Mouse (Mus musculus) midbrain, embryonic 14.5 days (tissue): ENCODE measurements around the gene Ralb. TPM values are rescaled to one million over a fixed set of nuclear protein-coding genes. Genes with fewer than 3 reads are reported as not detected.

ENCODE experiments used
- ATAC-seq: fragments of 200-750 bp; cut with Nextera tagmentation; 2 replicates; pipeline ENCODE4 v1.8.0; 2017; ENCODE audit warnings: moderate number of reproducible peaks, moderate library complexity; ENCODE audit not compliant: low FRiP score, low TSS enrichment
- DNase-seq: peaks from one replicate; pipeline ENCODE4 v3.0.0-alpha.2; 2015
- H3K27ac ChIP-seq: fragments of 300-500 bp; sonication (generic); replicated peaks from 2 replicates; pipeline ENCODE4 v1.5.1; 2014; ENCODE audit warnings: mild to moderate bottlenecking, low read depth, low read length, moderate library complexity
- H3K27me3 ChIP-seq: fragments of 300-500 bp; sonication (generic); 2 replicates; pipeline ENCODE4 v1.6.1; 2014; ENCODE audit warnings: low read length, control low read depth, mixed read lengths; ENCODE audit not compliant: control insufficient read depth, insufficient read depth
- H3K36me3 ChIP-seq: fragments of 300-500 bp; sonication (generic); 2 replicates; pipeline ENCODE4 v1.6.1; 2014; ENCODE audit warnings: low read length, control low read depth; ENCODE audit not compliant: control insufficient read depth, insufficient read depth
- H3K4me1 ChIP-seq: fragments of 300-500 bp; sonication (generic); 2 replicates; pipeline ENCODE4 v1.6.1; 2014; ENCODE audit warnings: mild to moderate bottlenecking, antibody characterized with exemption, low read length, control low read depth; ENCODE audit not compliant: control insufficient read depth, insufficient read depth
- H3K4me2 ChIP-seq: fragments of 300-500 bp; sonication (generic); 2 replicates; pipeline ENCODE4 v1.6.1; 2014; ENCODE audit warnings: mild to moderate bottlenecking, low read length, moderate library complexity
- H3K4me3 ChIP-seq: fragments of 300-500 bp; sonication (generic); replicated peaks from 2 replicates; pipeline ENCODE4 v1.5.1; 2014; ENCODE audit warnings: low read depth, low read length
- H3K9ac ChIP-seq: fragments of 300-500 bp; sonication (generic); replicated peaks from 2 replicates; pipeline ENCODE4 v1.6.1; 2014; ENCODE audit warnings: mild to moderate bottlenecking, low read length, moderate library complexity
- H3K9me3 ChIP-seq: fragments of 300-500 bp; sonication (generic); 2 replicates; pipeline ENCODE4 v1.6.1; 2016; ENCODE audit warnings: low read length, control low read depth, mixed read lengths; ENCODE audit not compliant: control insufficient read depth
- WGBS: fragments of 180-500 bp; shearing (Covaris S2); extraction: QIAGEN DNeasy Blood & Tissue Kit; methylation state at CpG from one replicate; pipeline ENCODE4 v1.1.7; 2014; 5-methylcytosine and 5-hydroxymethylcytosine counted together
- polyA plus RNA-seq: library from polyadenylated mRNA; unstranded; fragments of >200 nt; fragmentation: Nextera tagmentation; extraction: Ambion mirVana; gene quantifications from 2 replicates; pipeline ENCODE4 v1.2.1, GENCODE M21; 2014

Ralb gene
- polyA plus RNA-seq, 1 experiment from 2014 or later: 49.6 TPM

GRCm38 (mm10) chr1:119521681-119522080 lies 17.1 kb upstream of the Ralb start:
- Histone ChIP-seq H3K4me1 (peaks cover 20% of the 10 kb centered on the region), H3K4me2 (no peak overlapping the region), H3K27ac (no peak overlapping the region), H3K9ac (no peak overlapping the region), H3K27me3 (no peaks in the 10 kb centered on the region), H3K36me3 (no peaks in the 10 kb centered on the region), H3K9me3 (no peaks in the 10 kb centered on the region), H3K4me3 (no peak overlapping the region)
- no peak for DNase-seq
- 82% methylated on average over 7 of the region's 7 CpGs for WGBS
- no peak for ATAC-seq

- H3K4me2 ChIP-seq: no peak overlapping the region
- 0 out of 2 replicates have a peak overlapping the region, but pooled peaks have one; percentile 20 for H3K27ac ChIP-seq
- DNase-seq: peak; percentile 45
- H3K36me3 ChIP-seq: no peaks in the 10 kb centered on the region
- H3K4me1 ChIP-seq: peaks cover 16% of the 10 kb centered on the region
- no peaks in the 10 kb centered on the region for H3K9me3 ChIP-seq
- no peak for ATAC-seq
- H3K4me3 ChIP-seq: no peak overlapping the region
- 51% methylated on average over 2 of the region's 2 CpGs for WGBS
- no peaks in the 10 kb centered on the region for H3K27me3 ChIP-seq
- H3K9ac ChIP-seq: no peak overlapping the region
These were observed 16.4 kb upstream of the Ralb start for GRCm38 (mm10) chr1:119521029-119521428.

- no peak for ATAC-seq
- no peak overlapping the region for H3K27ac ChIP-seq
- WGBS: 69% methylated on average over 6 of the region's 6 CpGs
- H3K9ac ChIP-seq: no peak overlapping the region
- H3K4me1 ChIP-seq: 0 out of 2 replicates have a peak, but pooled peaks cover 3% of the 10 kb centered on the region
- H3K36me3 ChIP-seq: no peaks in the 10 kb centered on the region
- no peak overlapping the region for H3K4me3 ChIP-seq
- H3K9me3 ChIP-seq: no peaks in the 10 kb centered on the region
- DNase-seq: no peak
- H3K27me3 ChIP-seq: no peaks in the 10 kb centered on the region
- no peak overlapping the region for H3K4me2 ChIP-seq
These were observed 14.7 kb upstream of the Ralb start for GRCm38 (mm10) chr1:119519286-119519685.

GRCm38 (mm10) chr1:119518786-119519185 lies 14.2 kb upstream of the Ralb start:
- no peak overlapping the region for H3K9ac ChIP-seq

GRCm38 (mm10) chr1:119518060-119518459 lies 13.5 kb upstream of the Ralb start:
- no peaks in the 10 kb centered on the region for H3K27me3 ChIP-seq
- no peak overlapping the region for H3K4me2 ChIP-seq
- no peak for ATAC-seq
- peak; percentile 18 for DNase-seq
- 77% methylated on average over 7 of the region's 7 CpGs for WGBS
- no peaks in the 10 kb centered on the region for H3K9me3 ChIP-seq
- no peak overlapping the region for H3K27ac ChIP-seq
- H3K4me1 ChIP-seq: 0 out of 2 replicates have a peak, but pooled peaks cover 3% of the 10 kb centered on the region
- H3K4me3 ChIP-seq: no peak overlapping the region
- H3K36me3 ChIP-seq: no peaks in the 10 kb centered on the region
- no peak overlapping the region for H3K9ac ChIP-seq

More at GRCm38 (mm10) chr1:119518786-119519185, 14.2 kb upstream of the Ralb start:
- Histone ChIP-seq H3K4me3 (no peak overlapping the region), H3K27me3 (no peaks in the 10 kb centered on the region), H3K36me3 (no peaks in the 10 kb centered on the region), H3K4me2 (no peak overlapping the region), H3K9me3 (no peaks in the 10 kb centered on the region), H3K4me1 (0 out of 2 replicates have a peak, but pooled peaks cover 3% of the 10 kb centered on the region), H3K27ac (no peak overlapping the region)
- DNase-seq: no peak
- no peak for ATAC-seq

GRCm38 (mm10) chr1:119510857-119511256 lies 6.3 kb upstream of the Ralb start:
- Histone ChIP-seq H3K9ac (no peak overlapping the region), H3K27me3 (no peaks in the 10 kb centered on the region; the same call in 1 of the 2 replicates), H3K4me3 (no peak overlapping the region), H3K9me3 (no peaks in the 10 kb centered on the region), H3K4me2 (no peak overlapping the region), H3K4me1 (no peaks in the 10 kb centered on the region), H3K36me3 (no peaks in the 10 kb centered on the region), H3K27ac (no peak overlapping the region)
- no peak for DNase-seq
- WGBS: 69% methylated on average over 8 of the region's 8 CpGs
- ATAC-seq: no peak

GRCm38 (mm10) chr1:119510409-119510808 lies 5.8 kb upstream of the Ralb start:
- DNase-seq (no peak), ATAC-seq (no peak)
- WGBS: 78% methylated on average over 9 of the region's 9 CpGs
- no peak overlapping the region for H3K4me2 ChIP-seq
- H3K9me3 ChIP-seq: no peaks in the 10 kb centered on the region
- no peak overlapping the region for H3K27ac ChIP-seq
- H3K4me1 ChIP-seq: no peaks in the 10 kb centered on the region
- H3K9ac ChIP-seq: no peak overlapping the region
- H3K27me3 ChIP-seq: no peaks in the 10 kb centered on the region; the same call in 1 of the 2 replicates
- no peak overlapping the region for H3K4me3 ChIP-seq
- H3K36me3 ChIP-seq: no peaks in the 10 kb centered on the region

- DNase-seq (no peak), ATAC-seq (no peak)
- no peak overlapping the region for H3K27ac ChIP-seq
- H3K4me2 ChIP-seq: no peak overlapping the region
- no peaks in the 10 kb centered on the region for H3K36me3 ChIP-seq
- H3K4me3 ChIP-seq: no peak overlapping the region
- H3K4me1 ChIP-seq: peaks cover 5% of the 10 kb centered on the region; the same call in 1 of the 2 replicates
- no peaks in the 10 kb centered on the region for H3K9me3 ChIP-seq
- H3K27me3 ChIP-seq: no peaks in the 10 kb centered on the region; the same call in 1 of the 2 replicates
- 76% methylated on average over 7 of the region's 7 CpGs for WGBS
- no peak overlapping the region for H3K9ac ChIP-seq
These were observed 4.9 kb upstream of the Ralb start for GRCm38 (mm10) chr1:119509474-119509873.

GRCm38 (mm10) chr1:119508548-119508947 lies 4.0 kb upstream of the Ralb start:
- ATAC-seq (no peak), DNase-seq (peak; percentile 26)
- Histone ChIP-seq H3K9ac (no peak overlapping the region), H3K4me2 (no peak overlapping the region), H3K4me1 (peaks cover 11% of the 10 kb centered on the region), H3K9me3 (no peaks in the 10 kb centered on the region), H3K4me3 (no peak overlapping the region), H3K27ac (no peak overlapping the region), H3K36me3 (no peaks in the 10 kb centered on the region), H3K27me3 (no peaks in the 10 kb centered on the region; the same call in 1 of the 2 replicates)
- WGBS: 34% methylated on average over 4 of the region's 4 CpGs
